Mouse (Mus musculus) stomach, postnatal 0 days (tissue): ENCODE data around the gene Gmppb.

Experiments
- CTCF ChIP-seq: IDR thresholded peaks from 2 replicates; pipeline ENCODE4 v1.5.1; 2016; ENCODE audit warnings: antibody characterized with exemption, low read depth, mild to moderate bottlenecking, moderate library complexity
- EP300 ChIP-seq: optimal IDR thresholded peaks from 2 replicates; pipeline ENCODE3; 2016; ENCODE audit warnings: antibody characterized with exemption

DNA sequence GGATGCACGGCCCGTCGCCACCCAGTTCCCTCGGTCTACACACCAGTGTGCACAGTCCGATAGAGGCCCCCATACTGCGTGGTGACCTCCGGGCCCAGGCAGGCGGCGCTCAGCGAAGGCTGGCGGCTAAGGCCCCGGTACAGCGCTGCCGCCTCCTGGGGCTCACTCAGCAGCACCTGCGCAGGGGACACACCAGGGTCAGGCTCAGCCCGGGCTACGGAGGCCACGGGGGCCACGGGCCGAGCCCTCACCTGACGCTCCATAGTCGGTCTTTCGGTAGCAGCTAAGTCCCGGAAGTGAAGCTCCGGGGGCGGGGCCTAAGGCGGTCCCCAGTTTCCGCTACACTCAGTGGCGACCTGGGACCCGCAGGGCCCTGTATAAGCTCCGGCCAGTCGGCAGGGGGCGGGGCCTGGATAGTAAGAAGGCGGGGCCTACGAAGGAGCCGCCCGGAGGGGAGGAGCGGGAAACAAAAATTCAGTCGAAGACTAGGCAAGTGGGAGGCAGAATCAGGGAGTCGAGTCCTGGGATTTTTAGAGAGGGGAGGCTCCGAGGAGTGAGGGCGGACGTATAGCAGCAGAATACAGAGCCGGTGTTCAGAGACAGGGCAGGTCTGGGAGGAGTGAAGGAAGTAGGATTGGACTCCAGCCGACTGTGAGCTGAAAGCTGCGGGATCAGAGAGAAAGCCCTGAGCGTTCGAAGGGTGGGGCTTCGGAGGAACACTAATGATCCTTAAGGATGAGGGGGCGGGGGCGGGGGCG, 45.3 kb downstream of the Gmppb start, which contains the start of gene Apeh:
- TF ChIP-seq EP300, result no peak
- TF ChIP-seq CTCF, result peak; percentile 26
